Mouse (Mus musculus): ENCODE results near the gene Vwf. TPM values are rescaled to one million over a fixed set of nuclear protein-coding genes. Genes with fewer than 3 reads are reported as not detected.

Gene Vwf
- polyA plus RNA-seq, 1 experiment = not detected

GRCm38 (mm10) chr6:125533104-125533650 lies 13.4 kb upstream of the Vwf start:
- TF ChIP-seq GATA1 (IDR thresholded peaks at IDR 0.05; ENCODE audit: low read length) = no peak

DNA sequence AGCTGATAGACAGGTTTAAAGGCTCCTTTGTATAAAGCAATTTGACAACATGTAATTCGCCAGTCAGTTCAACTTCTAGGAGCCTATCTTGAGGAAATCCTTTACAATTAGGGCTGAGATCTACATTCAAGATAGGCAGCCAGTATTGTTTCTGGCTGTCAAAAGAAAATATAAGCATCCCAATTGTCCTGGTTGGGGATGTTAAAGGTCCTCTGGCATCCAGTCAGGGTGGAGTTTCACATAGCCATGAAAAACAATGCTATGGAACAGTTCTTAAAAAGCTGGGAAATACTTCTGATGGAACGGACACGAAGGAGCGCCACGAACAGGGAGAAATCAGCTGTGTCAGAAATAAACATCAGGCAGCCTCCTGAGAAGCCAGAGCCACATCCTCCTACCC lies 11.6 kb upstream of the Vwf start:
- no peak for TF ChIP-seq GATA1 (IDR thresholded peaks at IDR 0.05; ENCODE audit: low read length)

DNA sequence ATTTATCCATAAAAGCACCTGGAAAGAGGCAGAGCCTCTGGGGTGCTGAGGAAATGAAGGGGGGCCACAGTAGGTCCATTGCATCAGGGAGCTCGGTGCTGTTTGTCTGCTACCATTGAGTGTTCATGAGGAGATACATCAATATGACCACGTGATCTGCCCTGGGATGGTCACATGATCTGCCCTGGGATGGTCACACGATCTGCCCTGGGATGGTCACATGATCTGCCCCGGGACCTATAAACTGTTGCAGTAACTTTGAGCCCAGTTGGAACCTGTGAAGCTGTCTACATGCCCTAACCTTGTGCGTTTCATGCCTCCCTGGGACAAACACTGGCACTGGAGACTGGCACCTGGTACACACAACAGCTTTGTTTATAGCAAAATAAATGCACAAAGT lies 8.1 kb upstream of the Vwf start:
- no peak for TF ChIP-seq GATA1 (IDR thresholded peaks at IDR 0.05; ENCODE audit: low read length)

DNA sequence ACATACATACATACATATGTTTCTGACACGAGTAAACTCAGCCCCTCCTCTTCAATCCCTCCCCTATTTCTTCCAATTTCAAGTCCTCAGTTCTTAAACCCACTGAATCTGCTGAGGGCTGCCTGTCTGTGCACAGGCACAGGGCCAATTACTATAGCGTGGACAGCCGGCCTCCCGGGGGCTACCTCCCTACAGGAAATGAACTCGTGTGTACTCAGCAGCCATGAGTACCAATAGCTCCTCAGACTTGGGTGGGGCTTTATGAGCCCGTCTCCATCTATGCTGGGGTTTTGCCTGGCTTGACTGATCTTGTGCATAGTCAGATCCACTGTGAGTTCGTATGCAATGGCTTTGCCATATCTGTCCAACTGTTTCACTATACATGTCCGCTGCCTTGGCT lies 7.2 kb upstream of the Vwf start:
- TF ChIP-seq GATA1 (IDR thresholded peaks at IDR 0.05; ENCODE audit: low read length) = no peak

- TF ChIP-seq GATA1 (IDR thresholded peaks at IDR 0.05; ENCODE audit: low read length) = no peak
Observed at GRCm38 (mm10) chr6:125540199-125540598, 6.4 kb upstream of the Vwf start.

DNA sequence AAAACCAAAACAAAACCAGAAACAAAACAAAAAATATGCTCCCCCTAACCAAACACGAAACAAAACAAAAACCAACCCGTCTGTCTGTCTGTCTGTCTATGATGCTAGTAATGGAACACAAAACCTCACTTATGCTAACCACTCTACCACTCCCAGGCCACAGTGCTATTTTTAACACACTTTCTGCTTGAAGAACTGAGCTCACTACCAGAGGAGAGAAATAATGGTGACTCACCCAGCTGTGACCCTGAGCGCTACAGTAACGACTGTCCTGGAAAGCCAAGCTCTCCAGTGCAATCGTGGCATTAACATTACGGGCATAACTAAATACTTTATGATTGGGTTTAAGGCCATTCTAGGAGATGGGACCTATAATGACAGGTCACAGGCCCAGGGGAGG lies 5.7 kb upstream of the Vwf start:
- no peak for TF ChIP-seq GATA1 (IDR thresholded peaks at IDR 0.05; ENCODE audit: low read length)

DNA sequence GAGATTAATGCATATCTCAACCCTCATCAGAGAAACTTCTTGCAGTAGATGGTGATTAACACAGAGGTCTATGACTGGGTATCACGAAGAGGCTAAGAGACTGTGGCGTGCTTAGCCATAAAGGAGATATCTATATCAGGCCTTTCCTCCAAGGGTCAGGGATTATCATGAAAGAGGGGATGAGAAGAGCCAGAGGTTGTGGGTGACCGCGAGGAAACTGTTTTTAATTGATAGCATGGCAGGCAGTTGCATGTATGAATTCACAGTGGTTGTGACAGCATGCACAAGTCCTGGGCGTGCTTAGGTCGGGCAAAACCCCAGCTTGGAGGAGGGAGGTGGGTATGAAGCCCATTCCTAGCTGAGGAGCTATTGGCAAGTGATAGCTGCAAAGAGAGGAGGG lies 5.3 kb upstream of the Vwf start:
- TF ChIP-seq GATA1 (IDR thresholded peaks at IDR 0.05; ENCODE audit: low read length) = no peak

- TF ChIP-seq GATA1 (IDR thresholded peaks at IDR 0.05; ENCODE audit: low read length) = no peak
Observed at GRCm38 (mm10) chr6:125548406-125548805, 1.8 kb downstream of the Vwf start.

DNA sequence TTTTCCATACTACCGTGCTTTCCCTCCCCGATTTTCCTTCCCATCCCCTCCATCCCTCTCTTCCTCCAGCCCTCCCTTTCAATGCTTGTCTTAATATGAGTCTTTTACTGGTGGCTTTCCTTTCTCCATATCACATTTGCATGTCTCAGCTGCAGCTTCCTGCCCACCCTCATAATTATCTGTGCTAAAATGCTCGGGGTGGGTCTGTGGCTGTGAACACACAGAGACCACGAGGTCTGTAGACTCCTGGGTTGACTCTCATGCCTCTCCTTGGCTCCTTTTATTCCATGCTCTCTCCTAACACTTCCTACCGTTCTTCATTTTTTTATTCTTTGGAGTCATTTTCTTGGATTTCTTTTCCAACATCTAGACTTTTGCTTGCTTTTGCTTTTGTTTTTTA lies 3.6 kb downstream of the Vwf start:
- no peak for TF ChIP-seq GATA1 (IDR thresholded peaks at IDR 0.05; ENCODE audit: low read length)

- no peak for TF ChIP-seq GATA1 (IDR thresholded peaks at IDR 0.05; ENCODE audit: low read length)
Observed at GRCm38 (mm10) chr6:125552760-125553159, 6.2 kb downstream of the Vwf start.

DNA sequence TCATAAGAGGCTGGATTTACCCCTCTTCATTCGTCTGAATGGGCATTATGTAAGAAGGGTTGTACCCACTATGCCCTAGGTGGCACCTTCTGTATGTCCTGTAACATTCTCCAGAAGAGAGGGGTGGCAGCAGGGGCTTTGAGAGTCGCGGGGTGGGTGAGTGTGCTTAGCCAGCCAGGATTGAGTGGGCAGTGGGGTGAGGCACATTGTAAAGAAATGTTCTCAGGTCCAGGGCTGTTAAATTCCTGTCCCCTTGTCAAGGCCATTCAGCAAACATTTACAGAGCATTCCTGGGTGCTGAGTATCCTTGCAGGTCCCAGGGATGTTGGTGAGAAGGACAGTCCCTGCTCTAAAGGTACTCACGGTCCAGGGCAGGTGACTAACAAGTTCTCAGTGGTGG lies 7.0 kb downstream of the Vwf start:
- TF ChIP-seq GATA1 (IDR thresholded peaks at IDR 0.05; ENCODE audit: low read length) = no peak

- no peak for TF ChIP-seq GATA1 (IDR thresholded peaks at IDR 0.05; ENCODE audit: low read length)
Observed at GRCm38 (mm10) chr6:125558831-125559230, 12.3 kb downstream of the Vwf start.

GRCm38 (mm10) chr6:125561031-125561430 lies 14.5 kb downstream of the Vwf start:
- no peak for TF ChIP-seq GATA1 (IDR thresholded peaks at IDR 0.05; ENCODE audit: low read length)

- TF ChIP-seq GATA1 (IDR thresholded peaks at IDR 0.05; ENCODE audit: low read length) = no peak
Observed at GRCm38 (mm10) chr6:125561521-125561920, 14.9 kb downstream of the Vwf start.

- no peak for TF ChIP-seq GATA1 (IDR thresholded peaks at IDR 0.05; ENCODE audit: low read length)
Observed at GRCm38 (mm10) chr6:125564812-125565281, 18.3 kb downstream of the Vwf start.

DNA sequence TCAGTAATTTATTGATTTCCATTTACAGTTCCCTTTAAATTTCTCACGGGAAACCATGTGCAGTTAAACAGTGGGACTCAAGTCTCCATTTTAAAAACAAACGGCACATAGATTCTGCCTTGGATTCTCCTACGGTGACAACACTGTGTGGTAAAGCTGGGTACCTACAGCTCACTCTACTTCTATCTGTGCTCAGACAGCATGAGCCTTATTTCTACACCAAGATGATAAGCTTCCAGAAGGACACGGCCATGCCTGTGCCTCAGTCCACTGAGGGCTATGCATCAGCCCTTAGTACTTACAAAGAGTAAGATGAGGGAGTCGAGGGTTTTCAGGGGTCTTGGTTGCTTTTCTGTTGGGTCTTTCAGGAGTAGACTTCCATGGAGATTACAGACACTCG lies 18.8 kb downstream of the Vwf start:
- TF ChIP-seq GATA1 (IDR thresholded peaks at IDR 0.05; ENCODE audit: low read length) = no peak

GRCm38 (mm10) chr6:125566656-125567055 lies 20.1 kb downstream of the Vwf start:
- no peak for TF ChIP-seq GATA1 (IDR thresholded peaks at IDR 0.05; ENCODE audit: low read length)

DNA sequence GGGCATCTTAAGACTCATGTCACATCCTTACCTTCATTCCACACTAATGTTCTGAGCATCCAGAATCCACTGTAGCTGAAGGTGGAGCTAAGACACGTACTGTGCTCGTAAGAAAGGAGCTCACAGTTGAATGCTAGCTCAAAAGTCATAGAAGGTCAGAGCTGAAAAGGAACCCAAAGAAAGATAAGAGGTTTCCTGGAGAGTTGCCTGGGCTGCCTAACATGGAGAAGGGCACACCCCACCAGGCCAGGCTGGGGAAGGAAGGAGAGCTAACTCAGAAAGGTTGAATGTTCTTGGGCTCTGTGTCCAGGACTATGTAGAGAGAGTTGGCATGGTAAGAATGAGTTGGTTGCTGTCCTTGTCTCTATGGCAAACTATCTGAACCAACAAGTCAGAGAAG lies 21.8 kb downstream of the Vwf start:
- no peak for TF ChIP-seq GATA1 (IDR thresholded peaks at IDR 0.05; ENCODE audit: low read length)

Measured in G1E-ER4 (cell line).